Mouse (Mus musculus) olfactory bulb, adult 2 months (tissue): ENCODE data around the gene Pecr. TPM values are rescaled to one million over a fixed set of nuclear protein-coding genes. Genes with fewer than 3 reads are reported as not detected.
A peak's percentile ranks its signal among the peaks of the same experiment; 100 is the strongest.
"Not testable (repeated sequence)": the region's sequence is repeated elsewhere in the genome, so short reads cannot be mapped to it uniquely, and the experiment has no call there.

ENCODE experiments used
- H3K27ac ChIP-seq: fragments of 200-500 bp; 2 replicates; pipeline ENCODE4 v1.5.1; 2012; ENCODE audit warnings: low read depth, low read length; ENCODE audit not compliant: insufficient read depth
- H3K4me1 ChIP-seq: fragments of 200-500 bp; 2 replicates; pipeline ENCODE4 v1.6.1; 2012; ENCODE audit warnings: low read length; ENCODE audit not compliant: control insufficient read depth, insufficient read depth
- H3K4me3 ChIP-seq: fragments of 200-500 bp; 2 replicates; pipeline ENCODE4 v1.5.1; 2012; ENCODE audit warnings: mild to moderate bottlenecking, low read depth, low read length, moderate library complexity; ENCODE audit not compliant: insufficient read depth
- CTCF ChIP-seq: fragments of 200-500 bp; IDR thresholded peaks from 2 replicates; pipeline ENCODE4 v1.5.1; 2012; ENCODE audit warnings: low read depth, mild to moderate bottlenecking, low read length, moderate library complexity; ENCODE audit not compliant: insufficient read depth
- POLR2A ChIP-seq: fragments of 200-500 bp; IDR thresholded peaks from 2 replicates; pipeline ENCODE4 v1.6.1; 2012; ENCODE audit warnings: mild to moderate bottlenecking, low read depth, low read length, moderate library complexity; ENCODE audit not compliant: insufficient read depth
- WGBS: fragments of 180-500 bp; shearing (Covaris S2); methylation state at CpG from one replicate; pipeline ENCODE4 v1.1.7; 2018; 5-methylcytosine and 5-hydroxymethylcytosine counted together
- polyA plus RNA-seq: library from polyadenylated mRNA; stranded (reverse); fragments of >200 nt; gene quantifications from 2 replicates; pipeline ENCODE4 v1.2.4, GENCODE M21; 2012; ENCODE audit warnings: low replicate concordance; ENCODE audit not compliant: missing spikeins, insufficient read depth, insufficient read length

Gene Pecr
- polyA plus RNA-seq, 1 experiment, result not detected

- TF ChIP-seq POLR2A, result no peak
- TF ChIP-seq CTCF, result no peak
- WGBS, result 74% methylated on average over 4 of the region's 4 CpGs
- H3K4me3 ChIP-seq, result no peak overlapping the region
- no peak overlapping the region for H3K27ac ChIP-seq
- no peaks in the 10 kb centered on the region for H3K4me1 ChIP-seq
Measured at GRCm38 (mm10) chr1:72226887-72227481, 57.1 kb downstream of the Pecr start.

GRCm38 (mm10) chr1:72226172-72226886 lies 57.8 kb downstream of the Pecr start:
- H3K4me1 ChIP-seq, result no peaks in the 10 kb centered on the region
- TF ChIP-seq CTCF (no peak), POLR2A (no peak)
- H3K27ac ChIP-seq, result no peak overlapping the region
- WGBS, result 9% methylated on average over 11 of the region's 18 CpGs
- H3K4me3 ChIP-seq, result no peak overlapping the region; the same call in 1 of the 2 replicates

- H3K4me3 ChIP-seq, result peak overlapping the region; percentile 68
- WGBS, result under 1% methylated on average over 25 of the region's 31 CpGs
- not testable (repeated sequence) for H3K27ac ChIP-seq, H3K4me1 ChIP-seq
Measured at GRCm38 (mm10) chr1:72225720-72226171, 58.4 kb downstream of the Pecr start.

- 16% methylated on average over 13 of the region's 13 CpGs for WGBS
- H3K4me1 ChIP-seq, result no peaks in the 10 kb centered on the region
- H3K4me3 ChIP-seq, result peak overlapping the region; percentile 68
- no peak overlapping the region for H3K27ac ChIP-seq
- no peak for TF ChIP-seq POLR2A
- TF ChIP-seq CTCF, result no peak
Measured at GRCm38 (mm10) chr1:72225054-72225718, 58.9 kb downstream of the Pecr start.

GRCm38 (mm10) chr1:72220008-72220407 lies 64.1 kb downstream of the Pecr start:
- H3K27ac ChIP-seq, result no peak overlapping the region
- 33% methylated on average over 4 of the region's 4 CpGs for WGBS
- no peaks in the 10 kb centered on the region for H3K4me1 ChIP-seq
- no peak for TF ChIP-seq POLR2A
- no peak for TF ChIP-seq CTCF
- H3K4me3 ChIP-seq, result no peak overlapping the region

- H3K27ac ChIP-seq, result no peak overlapping the region
- no peak for TF ChIP-seq CTCF
- no peak for TF ChIP-seq POLR2A
- WGBS, result 65% methylated on average over 2 of the region's 2 CpGs
- no peak overlapping the region for H3K4me3 ChIP-seq
- peaks cover 4% of the 10 kb centered on the region for H3K4me1 ChIP-seq
Measured at GRCm38 (mm10) chr1:72219116-72219515, 65.0 kb downstream of the Pecr start.

- H3K4me1 ChIP-seq, result peaks cover 4% of the 10 kb centered on the region
- H3K4me3 ChIP-seq, result no peak overlapping the region
- no peak for TF ChIP-seq CTCF
- no peak for TF ChIP-seq POLR2A
- 88% methylated on average over 2 of the region's 2 CpGs for WGBS
- no peak overlapping the region for H3K27ac ChIP-seq
Measured at GRCm38 (mm10) chr1:72218626-72219025, 65.5 kb downstream of the Pecr start.

GRCm38 (mm10) chr1:72216761-72217160 lies 67.4 kb downstream of the Pecr start:
- Histone ChIP-seq H3K4me3 (no peak overlapping the region), H3K4me1 (peaks cover 5% of the 10 kb centered on the region), H3K27ac (no peak overlapping the region)
- TF ChIP-seq CTCF (no peak), POLR2A (no peak)
- WGBS, result 94% methylated on average over 7 of the region's 7 CpGs

GRCm38 (mm10) chr1:72215174-72215573 lies 68.9 kb downstream of the Pecr start:
- 86% methylated on average over 4 of the region's 4 CpGs for WGBS
- Histone ChIP-seq H3K27ac (no peak overlapping the region), H3K4me3 (no peak overlapping the region), H3K4me1 (peaks cover 7% of the 10 kb centered on the region)
- TF ChIP-seq CTCF (no peak), POLR2A (no peak)
